Mouse (Mus musculus) CD8-positive naive resting alpha-beta T cell, adult 2 months (primary cell): ENCODE results near the gene R3hdm4.
A peak's percentile ranks its signal among the peaks of the same experiment; 100 is the strongest.
"Not testable (repeated sequence)": the region's sequence is repeated elsewhere in the genome, so short reads cannot be mapped to it uniquely, and the experiment has no call there.

Experiments used
- DNase-seq, 2 experiments: peaks; one replicate each; pipeline ENCODE4 v3.0.0; 2022; ENCODE audit warnings: low read depth in 2 of 2, low spot score in 2 of 2

Gene R3hdm4

GRCm38 (mm10) chr10:79908167-79909091, 12.6 kb downstream of the R3hdm4 start, which contains the start of gene Med16:
Gene Med16 (minus strand): TSS chr10:79908923.
- peak; percentile 97 to 99 for DNase-seq

DNA sequence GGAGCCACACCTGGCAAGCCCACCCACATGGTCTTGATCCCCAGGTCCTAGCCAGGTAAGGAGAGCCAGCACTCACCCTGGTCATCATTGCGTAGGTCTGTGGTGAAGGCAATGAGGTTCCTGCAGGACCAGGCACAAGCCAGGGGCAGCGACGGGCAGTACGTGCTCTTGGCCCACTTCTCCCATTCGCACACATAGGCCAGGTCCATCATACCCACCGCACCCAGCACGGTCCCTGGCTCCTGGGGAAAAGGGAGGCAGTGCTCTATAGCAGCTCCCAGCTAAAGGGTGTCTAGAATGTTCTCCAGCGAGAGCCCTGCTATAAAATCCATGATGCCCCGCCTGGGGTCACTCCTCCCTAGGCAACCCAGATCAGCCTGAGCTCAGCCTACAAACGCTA, 13.6 kb downstream of the R3hdm4 start:
- no peak for DNase-seq

DNA sequence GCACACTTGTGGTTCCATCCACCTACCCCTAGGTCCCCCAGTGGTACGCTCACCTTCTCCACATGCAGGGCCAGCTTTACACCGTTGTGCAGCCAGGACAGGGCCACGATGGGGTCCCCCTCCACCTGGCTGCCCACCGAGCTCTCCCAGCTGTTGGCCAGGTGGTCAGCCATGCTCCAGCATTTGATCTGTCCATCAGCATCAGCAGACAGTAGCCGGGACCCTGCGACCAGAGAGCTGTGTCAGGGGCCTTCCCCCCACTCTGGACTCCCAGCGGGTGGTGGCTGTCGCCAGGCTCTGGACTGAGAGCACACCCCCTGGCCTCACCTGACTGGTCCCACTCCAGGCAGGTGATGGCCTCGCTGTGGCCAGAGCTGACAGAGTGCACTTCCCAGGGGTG, 14.3 kb downstream of the R3hdm4 start:
- no peak for DNase-seq

GRCm38 (mm10) chr10:79900951-79901410, 20.0 kb downstream of the R3hdm4 start:
- no peak for DNase-seq

- no peak for DNase-seq
These were observed 23.4 kb downstream of the R3hdm4 start for GRCm38 (mm10) chr10:79897316-79898245.

DNA sequence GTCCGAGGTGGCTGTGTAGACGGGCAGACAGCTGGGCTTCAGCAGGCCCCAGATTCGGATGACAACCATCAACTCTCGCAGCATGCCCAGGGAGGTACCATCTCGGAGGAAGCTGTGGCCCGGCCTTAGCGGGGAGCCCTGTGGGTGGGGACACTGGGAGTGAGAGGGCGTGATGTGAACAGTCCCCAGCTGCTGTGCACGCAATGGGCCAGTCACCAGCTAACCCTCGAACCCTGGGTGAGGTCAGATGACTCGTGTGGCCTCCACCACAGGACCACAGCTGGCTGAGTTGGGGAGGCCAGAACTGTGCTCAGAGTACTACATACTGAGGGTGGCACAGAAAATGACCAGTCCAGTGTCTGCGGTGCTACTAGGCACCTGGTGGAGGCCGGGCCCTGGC, 24.2 kb downstream of the R3hdm4 start:
- no peak for DNase-seq

DNA sequence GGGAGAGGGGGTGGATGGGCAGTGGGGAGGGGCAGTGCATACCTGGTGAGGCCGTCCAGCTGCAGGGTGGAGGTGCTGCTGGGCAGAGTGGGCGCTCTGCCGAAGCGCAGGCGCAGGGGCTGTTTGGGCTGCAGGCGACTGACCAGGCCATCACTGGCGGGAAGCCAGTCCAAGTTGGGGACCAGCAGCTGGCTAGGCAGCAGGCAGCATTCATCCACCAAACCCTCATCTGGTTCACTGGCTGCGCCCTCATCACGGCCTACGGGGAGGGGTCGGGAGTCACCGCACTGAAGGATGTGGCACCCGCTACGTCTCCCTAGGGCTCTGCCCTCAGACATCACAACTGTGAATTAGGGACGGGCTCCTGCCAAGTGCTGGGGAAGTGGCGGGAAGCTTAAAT, 24.7 kb downstream of the R3hdm4 start:
- DNase-seq = no peak

- peak; percentile 80 to 81 for DNase-seq
These were observed 28.4 kb downstream of the R3hdm4 start for GRCm38 (mm10) chr10:79892451-79893118.

DNA sequence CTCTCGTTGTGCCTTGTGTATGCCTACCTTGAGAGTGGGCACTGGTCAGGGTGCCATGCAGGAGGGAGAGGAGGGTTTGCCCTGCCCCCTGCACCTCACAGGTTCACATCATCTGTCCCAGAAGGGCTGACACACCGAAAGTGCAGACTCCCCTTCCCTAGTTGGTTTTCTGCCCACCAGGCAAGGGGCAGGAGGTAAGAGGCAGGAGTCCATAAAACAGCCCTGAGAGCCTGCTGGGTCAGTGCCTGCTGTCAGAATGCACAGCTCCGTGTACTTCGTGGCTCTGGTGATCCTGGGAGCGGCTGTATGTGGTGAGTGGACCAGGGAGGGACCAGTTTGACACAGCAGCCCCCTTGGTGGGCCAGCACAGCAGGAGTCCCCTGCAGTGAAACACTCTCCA, 30.3 kb downstream of the R3hdm4 start, which contains the start of gene Cfd:
Gene Cfd, plus strand, starts transcription at position 184 of the 400 bp plus-strand sequence.
- no peak for DNase-seq

- DNase-seq = no peak
These were observed 31.6 kb downstream of the R3hdm4 start for GRCm38 (mm10) chr10:79889386-79889785.

GRCm38 (mm10) chr10:79886611-79887010, 34.4 kb downstream of the R3hdm4 start:
- DNase-seq = no peak

DNA sequence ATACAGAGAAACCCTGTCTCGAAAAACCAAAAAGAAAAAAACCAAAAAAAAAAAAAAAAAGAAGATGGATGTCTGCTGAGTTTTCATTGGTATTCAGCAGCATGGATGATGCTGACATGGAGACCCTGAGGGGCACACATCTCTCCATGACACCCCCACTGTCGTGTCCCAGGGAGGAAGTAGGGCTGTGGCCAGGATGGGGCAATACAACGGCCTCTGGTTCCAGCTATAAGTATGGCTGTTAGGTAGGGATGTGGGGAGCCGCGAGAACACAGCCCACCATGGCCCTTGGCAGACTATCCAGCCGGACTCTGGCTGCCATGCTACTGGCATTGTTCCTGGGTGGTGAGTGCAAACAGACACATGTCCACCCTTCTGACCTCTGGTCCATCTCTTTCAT, 35.0 kb downstream of the R3hdm4 start, which contains the start of gene Elane:
Gene Elane, plus strand, starts transcription at position 194 of the 400 bp plus-strand sequence.
- DNase-seq = no peak

- DNase-seq = not testable (repeated sequence)
These were observed 36.1 kb downstream of the R3hdm4 start for GRCm38 (mm10) chr10:79884938-79885337.

- DNase-seq = no peak
These were observed 36.6 kb downstream of the R3hdm4 start for GRCm38 (mm10) chr10:79884446-79884845.

DNA sequence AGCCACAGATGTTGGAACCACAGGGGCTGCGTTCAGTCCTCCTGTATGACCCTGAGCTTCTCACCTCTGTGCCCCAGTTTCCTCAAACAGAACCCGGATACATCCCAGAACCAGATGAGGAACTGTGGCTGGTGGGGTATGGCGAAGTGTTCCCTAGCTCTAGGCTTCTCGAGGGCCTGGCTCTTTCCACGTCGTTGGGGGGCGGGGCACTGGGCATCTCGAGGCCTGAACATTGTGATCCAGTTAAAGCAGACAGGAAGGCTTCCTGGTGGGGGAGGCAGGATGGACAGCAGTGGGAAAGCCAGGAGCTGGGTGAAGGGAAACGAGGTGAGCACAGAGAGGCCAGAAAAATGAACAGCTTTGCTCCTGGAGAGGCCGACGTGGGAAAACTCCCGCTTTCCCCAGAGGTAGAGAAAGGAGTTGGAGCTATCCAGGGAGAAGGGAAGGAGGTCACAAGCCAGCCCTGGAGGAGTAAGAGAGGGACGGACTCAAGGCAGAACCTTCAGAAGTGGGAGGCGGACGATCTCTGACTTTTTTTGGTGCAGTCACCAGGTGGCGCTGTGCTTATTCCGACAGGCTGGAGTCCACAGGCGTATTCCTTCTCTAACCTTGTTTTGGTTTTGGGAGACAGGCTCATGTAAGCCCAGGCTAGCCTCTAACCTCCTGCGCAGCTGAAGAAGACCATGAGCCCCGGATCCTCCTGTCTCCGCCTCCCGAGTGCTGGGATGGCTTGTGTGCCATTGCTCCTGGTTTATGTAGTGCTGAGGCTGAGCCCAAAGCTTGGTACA, 37.5 kb downstream of the R3hdm4 start:
- DNase-seq = peak; percentile 61 to 73

GRCm38 (mm10) chr10:79881981-79882380, 39.0 kb downstream of the R3hdm4 start:
- no peak for DNase-seq

- no peak for DNase-seq
These were observed 40.3 kb downstream of the R3hdm4 start for GRCm38 (mm10) chr10:79880721-79881120.

GRCm38 (mm10) chr10:79879527-79879926, 41.5 kb downstream of the R3hdm4 start:
- no peak for DNase-seq

DNA sequence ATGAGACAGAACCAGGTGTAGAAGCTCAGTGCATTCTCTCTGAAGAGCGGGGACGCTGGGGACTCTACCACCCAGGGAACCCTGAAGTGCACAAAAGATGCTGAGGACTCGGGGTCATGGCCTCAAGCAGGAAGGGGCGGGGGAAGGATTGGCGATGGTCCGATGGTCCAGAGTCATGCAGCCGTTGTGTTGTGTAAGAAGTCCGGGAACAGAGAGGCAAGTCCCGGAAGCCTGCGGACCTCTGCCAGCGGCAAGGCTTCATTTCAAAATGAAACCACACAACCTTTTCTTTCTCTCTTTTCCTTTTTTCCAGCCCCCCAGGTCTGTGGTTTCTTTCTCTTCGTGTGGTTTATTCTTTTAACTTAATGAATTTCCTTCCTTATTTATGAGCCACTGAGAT, 43.3 kb downstream of the R3hdm4 start:
- DNase-seq = no peak

DNA sequence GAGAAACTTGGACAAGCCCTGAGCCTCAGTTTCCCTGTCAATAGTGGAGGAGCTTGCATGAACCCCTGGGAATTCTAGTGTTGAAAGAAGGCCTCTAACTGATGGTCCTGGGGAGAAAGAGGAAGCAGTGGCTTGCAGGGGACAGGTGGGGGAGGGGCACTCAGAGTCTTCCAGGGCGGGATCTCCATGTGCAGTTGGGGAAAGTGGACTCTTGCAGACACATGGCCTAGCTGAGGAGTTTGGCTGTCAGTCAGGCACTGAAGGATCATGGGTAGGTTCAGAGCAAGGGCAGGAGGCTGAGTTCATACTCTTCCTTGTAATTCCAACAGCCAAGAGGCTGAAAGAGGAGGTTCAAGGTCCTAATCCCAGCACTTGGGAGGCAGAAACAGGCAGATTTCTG, 43.8 kb downstream of the R3hdm4 start:
- DNase-seq = no peak
